Mouse (Mus musculus) urinary bladder, postnatal 14 days (tissue): ENCODE data around the gene Chst8.
A peak's percentile ranks its signal among the peaks of the same experiment; 100 is the strongest.

Source experiments
- DNase-seq: peaks from one replicate; pipeline ENCODE4 v3.0.0; 2021; ENCODE audit warnings: low spot score

Gene Chst8

GRCm38 (mm10) chr7:34752151-34752762 is 60.3 kb downstream of the Chst8 start:
- no peak for DNase-seq

DNA sequence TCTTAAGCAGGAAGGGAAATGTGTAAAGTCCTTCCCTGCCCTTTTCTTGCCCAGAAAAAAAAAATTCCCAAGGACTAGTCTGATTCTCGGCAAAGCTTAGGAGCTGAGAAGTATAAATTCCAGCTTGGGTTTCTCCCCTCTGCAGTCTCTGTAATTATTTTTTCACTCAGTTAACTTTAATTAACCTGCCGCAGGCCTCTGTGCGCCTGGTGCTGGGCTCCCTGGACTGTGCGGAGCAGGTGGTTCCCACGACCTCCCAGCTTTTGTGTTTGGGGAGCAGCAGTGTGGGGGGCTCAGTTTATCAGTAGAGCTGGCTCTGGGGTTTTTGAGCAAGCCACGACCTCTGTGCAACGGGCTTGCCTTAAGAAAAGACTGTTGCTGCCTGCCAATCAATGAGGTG is 62.2 kb downstream of the Chst8 start:
- DNase-seq: no peak

GRCm38 (mm10) chr7:34749753-34750152 is 62.8 kb downstream of the Chst8 start:
- peak; percentile 11 for DNase-seq

DNA sequence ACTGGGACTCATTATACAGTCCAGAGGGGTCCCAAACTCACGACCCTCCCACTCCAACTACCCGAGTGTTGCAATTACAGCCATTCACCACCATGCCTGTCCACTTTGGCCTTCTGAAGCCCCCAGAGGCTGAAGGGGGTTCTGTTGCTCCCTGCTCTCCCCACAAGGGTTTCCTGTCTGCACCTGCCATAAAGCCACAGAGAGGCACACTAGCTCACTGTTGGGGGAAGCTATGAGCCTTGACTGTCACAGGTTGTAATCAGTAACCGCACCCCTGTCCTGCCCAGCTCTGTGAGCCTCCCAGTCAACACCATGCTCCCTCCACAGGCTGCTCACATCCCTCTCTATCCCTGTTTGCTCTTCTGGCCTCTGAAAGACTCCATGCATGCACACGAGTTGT is 64.0 kb downstream of the Chst8 start:
- no peak for DNase-seq

GRCm38 (mm10) chr7:34747661-34748060 is 64.8 kb downstream of the Chst8 start:
- no peak for DNase-seq

DNA sequence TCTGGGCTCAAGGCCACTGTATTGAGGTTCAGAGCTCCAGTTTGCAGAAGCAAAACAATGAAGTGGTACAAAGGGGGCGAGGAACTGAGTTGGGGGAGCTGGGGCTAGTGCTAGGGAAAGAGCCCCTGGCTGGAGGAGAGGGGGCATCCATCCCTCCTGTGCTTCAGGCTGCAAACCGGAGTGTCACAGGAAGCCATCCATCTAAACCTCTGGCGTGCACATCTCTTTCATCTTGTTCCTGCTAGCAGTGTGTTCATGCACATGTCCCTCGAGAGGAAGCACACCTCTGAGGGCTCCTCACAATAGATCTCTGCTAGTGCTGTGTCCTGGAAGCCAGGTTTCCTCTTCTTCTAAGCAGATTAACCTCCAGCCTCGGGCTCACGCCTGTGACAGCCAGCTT is 65.9 kb downstream of the Chst8 start:
- no peak for DNase-seq

DNA sequence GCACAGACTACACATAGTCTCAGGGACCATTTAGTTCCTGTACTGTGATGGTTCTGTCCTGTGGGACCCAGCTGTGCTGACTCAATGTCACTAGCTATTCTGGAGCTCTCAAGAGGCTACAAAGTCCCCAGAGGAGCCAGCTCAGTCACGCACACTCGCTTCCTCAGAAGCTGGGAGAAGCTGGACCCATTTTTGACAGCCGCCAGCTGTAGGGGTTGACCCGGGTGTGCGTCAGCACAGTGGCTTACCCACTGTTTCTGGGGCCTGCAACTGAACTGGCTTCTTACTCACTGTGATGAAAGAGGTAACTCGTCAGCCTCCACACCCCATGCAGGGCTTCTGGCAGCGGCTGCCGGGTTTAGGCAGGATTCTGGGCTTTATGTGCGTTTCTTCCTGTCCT is 66.3 kb downstream of the Chst8 start:
- peak; percentile 43 for DNase-seq

GRCm38 (mm10) chr7:34745426-34745825 is 67.1 kb downstream of the Chst8 start:
- no peak for DNase-seq

DNA sequence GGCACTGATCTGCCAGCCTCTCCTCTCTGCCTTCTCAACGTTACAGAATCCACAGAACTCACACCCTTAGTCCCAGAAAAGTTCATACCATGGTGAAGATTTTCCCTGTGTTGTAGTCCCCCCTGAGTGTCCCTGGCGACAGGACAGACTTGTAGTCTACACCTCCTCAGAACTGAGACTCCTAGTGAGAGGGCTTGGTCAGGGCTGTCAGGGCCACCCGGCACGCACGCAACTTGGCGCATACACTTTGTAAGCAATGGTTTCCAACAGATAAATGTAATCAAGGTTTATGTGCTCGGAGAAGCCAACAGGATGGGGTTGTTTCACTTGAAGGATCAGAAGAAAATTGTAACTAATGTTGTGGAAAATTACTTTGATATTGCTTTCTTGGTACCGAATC is 67.5 kb downstream of the Chst8 start:
- DNase-seq: no peak

- no peak for DNase-seq
These were observed 69.0 kb downstream of the Chst8 start for GRCm38 (mm10) chr7:34743411-34744085.

DNA sequence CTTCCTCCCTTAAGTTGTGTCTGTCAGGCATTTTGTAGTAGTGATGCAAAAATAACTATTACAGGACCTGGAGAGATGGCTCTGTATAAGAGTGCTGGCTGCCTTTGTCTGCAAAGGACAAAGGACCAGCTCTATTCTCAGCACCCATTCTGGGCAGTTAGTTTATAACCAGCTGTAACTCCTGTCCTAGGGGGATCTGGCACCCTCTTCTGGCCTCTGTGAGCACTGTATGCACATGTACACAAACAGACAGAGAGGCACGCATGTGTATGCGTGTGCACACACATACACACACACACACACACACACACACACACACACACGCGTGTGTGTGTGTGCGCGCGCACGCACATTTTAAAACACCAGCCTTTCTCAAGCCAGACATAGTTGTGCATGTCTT is 73.1 kb downstream of the Chst8 start:
- DNase-seq: no peak

- no peak for DNase-seq
These were observed 75.3 kb downstream of the Chst8 start for GRCm38 (mm10) chr7:34737206-34737605.

GRCm38 (mm10) chr7:34734348-34734747 is 78.2 kb downstream of the Chst8 start:
- no peak for DNase-seq

DNA sequence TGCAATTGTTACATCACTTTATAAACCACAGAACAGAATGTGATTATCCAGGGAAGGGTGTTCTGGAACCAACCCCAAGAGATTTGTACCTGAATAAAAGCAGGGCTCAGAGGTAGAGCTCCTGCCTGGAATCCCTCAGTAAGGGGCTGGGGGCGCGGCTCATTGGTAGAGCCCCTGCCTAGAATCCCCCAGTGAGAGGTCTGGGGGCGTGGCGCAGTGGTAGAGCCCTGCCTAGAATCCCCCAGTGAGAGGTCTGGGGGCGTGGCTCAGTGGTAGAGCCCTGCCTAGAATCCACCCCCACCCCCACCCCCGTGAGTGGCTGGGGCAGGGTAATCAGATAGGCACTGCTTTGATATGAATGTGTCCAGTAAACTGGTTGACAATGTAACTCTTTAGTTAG is 83.6 kb downstream of the Chst8 start:
- DNase-seq: no peak

DNA sequence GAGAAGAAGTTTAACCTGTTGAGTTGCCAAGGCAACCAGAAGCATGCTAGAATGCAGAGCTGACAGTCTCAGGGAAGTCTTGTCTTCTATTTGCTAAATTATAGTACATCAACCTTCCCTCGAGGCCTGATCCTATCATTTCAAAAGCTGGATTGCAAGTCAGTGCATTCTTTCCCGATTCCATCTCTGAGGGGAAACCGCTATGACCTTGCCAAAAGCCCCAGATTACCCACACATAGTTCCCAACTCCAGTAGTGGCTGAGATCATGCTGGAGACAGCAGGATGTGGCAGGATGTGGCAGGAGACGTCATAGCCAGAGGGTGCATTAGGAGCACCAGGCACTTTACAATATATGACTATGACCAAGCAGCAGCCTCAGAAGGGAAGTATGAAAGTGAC is 87.3 kb downstream of the Chst8 start:
- DNase-seq: no peak

DNA sequence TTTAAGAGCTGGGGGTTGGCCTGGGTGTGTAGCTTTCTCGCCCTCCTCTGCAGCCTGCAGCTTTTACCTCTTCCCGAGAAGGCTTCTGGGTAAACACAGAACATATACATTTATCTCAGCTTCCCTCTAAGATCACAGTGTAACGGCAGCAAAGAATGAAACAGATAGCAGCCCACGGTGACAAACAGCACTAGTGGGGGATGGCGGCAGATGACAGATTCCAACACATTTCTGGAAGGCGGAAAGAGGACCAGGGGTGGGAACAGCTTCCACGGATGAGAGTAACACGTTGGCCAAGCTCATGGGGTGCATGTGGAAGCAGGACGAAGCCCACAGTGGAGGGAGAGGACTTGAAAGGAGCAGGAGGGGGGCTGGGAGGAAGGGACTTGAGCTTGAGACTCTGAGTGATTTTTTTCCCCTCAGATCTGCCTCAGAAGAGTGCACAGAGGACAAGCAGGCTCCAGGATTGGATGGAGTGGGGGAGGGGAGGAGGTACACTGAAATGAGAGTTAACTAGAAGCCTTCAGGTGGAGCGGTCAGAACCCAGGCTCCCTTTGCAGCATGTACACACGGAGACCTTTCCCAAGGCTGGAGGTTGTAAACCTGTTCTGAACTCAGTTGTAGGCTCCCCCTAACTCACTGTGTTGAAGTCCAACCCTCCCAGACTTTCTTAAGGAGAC is 89.8 kb downstream of the Chst8 start:
- DNase-seq: no peak

DNA sequence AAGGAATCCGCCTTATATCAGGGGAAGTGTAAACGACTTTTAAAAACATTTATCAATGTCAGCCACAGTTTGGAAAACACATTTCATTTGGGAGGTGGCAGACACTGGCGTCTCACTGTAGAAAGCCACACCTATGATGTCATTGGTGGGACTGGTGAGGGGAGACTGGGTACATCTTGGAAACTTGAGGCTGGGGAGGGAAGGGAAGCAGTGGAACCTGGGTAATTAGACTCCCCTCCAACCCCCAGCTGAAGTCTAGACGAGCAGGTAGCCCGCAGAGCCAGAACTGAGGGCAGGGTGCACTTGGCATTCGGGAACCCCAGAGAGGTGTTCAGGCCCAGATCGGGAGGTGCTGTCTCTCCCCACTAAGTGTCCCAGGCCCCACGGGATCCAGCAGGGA is 90.4 kb downstream of the Chst8 start:
- DNase-seq: no peak

GRCm38 (mm10) chr7:34721650-34722048 is 90.9 kb downstream of the Chst8 start:
- DNase-seq: no peak

GRCm38 (mm10) chr7:34720882-34721649 is 91.4 kb downstream of the Chst8 start:
- DNase-seq: no peak

- DNase-seq: peak; percentile 60
These were observed 92.9 kb downstream of the Chst8 start for GRCm38 (mm10) chr7:34719599-34719998.

DNA sequence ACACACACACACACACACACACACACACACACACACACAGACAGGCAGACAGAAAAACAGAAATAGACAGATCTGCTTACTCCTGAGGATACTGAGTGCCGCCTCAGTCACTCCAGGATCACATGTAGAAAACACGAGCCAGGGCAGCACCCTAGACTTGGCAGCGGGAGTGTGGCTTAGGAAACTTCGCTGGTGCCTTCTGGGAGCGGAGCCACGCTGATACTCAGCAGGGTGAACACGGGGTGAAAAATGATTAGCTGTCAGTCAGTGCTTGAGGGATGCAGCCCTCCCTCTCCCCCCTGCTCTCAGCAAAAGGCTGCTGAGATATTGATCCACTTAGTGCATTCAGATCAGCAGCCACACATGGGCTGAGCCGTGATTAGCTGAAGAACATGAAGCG is 93.9 kb downstream of the Chst8 start:
- DNase-seq: no peak

- DNase-seq: no peak
These were observed 95.2 kb downstream of the Chst8 start for GRCm38 (mm10) chr7:34717161-34717810.
